Mouse (Mus musculus): ENCODE measurements around the gene Bco2.

Gene Bco2

DNA sequence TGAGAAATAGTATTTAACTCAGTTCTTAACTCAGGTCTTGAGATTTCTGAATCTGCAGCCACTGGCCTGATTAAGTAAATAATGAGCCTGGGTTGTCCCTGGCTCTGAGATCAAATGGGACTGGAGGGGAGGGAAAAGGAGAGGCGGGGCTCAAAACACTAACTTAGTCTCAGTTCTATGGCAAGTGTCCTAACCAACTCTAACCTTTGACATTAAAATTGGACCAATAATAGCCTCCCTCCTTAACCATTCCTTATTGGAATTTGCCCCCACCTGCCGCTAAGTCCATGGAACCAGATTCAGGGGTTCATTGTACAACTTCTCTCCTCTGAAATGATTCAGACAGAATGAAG, at the start of gene Bco2:
Bco2 (minus strand) TSS at position 88 of the 353 bp plus-strand sequence.
- no peak for DNase-seq

DNA sequence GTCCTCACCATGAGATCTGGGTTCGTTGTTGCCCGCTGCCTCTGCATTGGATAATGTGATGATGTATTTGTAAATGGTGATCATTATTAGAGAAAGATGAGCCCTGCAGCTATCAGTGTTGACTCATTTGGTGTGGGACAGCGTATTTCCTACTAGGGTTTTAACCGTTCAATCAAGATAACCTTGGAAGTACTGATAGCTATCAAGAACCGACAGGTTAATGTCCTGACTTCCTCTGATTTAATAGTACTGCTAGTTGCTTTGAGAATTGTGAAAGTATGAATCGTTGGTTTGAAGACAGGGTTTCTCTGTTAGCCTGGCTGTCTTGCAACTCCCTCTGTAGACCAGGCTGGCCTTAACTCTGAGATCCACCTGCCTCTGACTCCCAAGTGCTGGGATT, 49.4 kb upstream of the Bco2 start:
- no peak for DNase-seq

DNA sequence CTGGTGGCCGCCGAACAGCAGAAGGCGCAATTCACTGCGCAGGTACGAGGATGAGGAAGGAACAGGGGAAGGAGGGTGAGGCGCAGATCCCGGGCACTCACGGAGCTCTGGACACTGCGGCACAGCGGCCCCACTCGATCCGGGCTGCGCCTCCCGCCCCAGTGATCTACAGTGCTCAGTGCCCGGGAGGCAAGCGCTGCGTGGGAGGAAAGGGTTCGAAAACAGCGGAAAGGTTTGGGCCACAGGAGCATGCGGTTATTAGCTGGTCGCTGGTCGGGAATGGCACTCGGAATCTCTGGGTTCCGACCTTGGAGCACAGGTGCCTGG, 49.0 kb upstream of the Bco2 start:
- DNase-seq: no peak

DNA sequence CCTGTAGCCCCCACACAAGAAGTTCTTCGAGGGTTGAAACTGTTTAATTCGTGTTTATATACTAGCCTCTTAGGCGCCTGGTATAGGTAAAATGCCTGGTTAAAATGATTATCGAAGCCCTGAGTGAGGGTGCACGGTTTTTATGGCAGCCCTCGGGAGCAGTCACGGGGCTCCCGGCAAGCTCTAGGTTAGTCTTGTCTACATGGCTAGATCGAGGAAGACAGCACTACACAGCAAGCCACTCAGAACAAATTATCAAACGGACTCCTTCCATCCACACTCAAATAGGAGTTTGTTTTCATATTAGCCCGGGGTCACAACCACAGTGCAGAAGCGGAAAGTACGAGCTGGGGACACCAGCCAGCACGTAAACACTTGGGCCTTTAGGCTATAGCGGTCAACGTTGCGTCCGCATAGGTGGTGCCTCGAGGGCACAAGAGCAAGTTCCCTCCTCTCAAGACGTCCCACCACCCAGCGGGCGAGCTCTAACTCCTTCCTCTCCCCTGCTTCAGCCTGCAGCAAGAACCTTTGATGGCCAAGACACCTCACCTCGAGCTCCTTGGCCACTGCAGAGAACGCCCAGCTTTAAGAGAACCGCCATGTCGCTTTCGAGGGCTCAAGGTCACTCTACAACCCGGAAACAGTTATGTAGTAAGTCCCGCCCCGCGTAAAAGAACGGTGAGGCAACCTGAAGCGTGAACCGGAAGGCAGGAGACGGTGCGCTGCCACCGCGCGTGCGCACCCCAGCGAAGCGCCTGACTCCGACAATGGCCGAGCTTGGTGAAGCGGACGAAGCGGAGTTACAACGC, 48.4 kb upstream of the Bco2 start, which contains the start of the genes Sdhd and Timm8b:
Sdhd (minus strand) TSS at position 624 of the 809 bp plus-strand sequence.
Timm8b (plus strand) TSS at position 722 of the 809 bp plus-strand sequence.
- DNase-seq: peak; percentile 95 to 97

DNA sequence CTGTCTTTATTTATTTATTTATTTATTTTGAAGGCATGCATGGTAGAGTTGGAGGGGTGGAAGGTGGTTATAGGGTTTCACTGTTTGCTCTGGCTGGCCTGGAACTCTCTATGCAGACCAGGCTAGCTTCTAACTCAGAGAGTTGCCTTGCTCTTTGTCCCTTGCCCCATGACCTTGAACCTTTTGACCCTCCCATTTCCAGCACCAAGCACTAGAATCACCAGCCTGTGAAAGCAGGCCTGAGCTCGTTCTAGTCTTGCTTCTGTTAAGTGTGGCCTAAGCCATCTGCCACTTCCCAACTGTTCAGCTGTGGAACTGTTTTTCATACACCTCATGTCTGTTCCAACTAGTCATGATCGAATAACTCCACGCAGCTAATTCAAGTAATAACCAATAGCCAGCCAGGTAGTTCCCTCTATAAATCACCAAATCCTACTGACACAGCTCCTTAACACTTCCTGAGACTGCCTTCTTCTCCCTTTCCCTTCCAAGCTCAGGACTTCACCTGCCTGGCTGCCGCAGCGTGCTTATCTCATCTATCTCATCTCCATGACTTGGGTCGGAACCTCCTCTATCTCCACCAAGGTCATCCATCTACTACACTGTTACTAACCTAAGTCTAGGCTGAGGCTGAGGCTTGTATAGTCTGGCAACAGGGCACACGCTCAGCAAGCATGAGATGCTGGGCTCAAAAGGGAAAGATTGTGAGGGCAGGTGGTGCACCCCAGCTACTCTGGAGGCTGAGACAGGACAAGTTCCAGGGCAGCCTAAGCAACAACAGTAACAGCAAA, 47.3 kb upstream of the Bco2 start:
- DNase-seq: no peak

- no peak for DNase-seq
These were observed 46.6 kb upstream of the Bco2 start for GRCm38 (mm10) chr9:50601536-50601935.

DNA sequence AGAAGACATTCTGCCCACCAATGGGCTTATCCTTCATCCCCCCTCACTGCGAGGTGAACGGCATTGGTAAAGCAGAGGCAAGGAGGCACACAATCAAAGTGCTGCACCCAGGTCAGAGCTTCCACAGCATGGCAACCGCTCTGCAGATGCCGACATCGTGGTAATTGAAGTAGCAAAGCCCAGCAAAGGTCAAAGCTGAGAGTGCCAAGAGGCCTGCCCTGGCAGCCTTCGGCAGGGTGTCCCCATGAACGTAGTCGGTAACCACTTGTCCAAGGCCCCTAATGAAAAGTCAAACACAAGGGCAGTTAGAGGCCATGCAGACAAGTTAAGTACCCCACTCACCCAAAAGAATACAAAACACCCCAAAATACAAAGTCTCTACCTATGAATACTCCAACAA, 42.0 kb upstream of the Bco2 start:
- DNase-seq: no peak

- DNase-seq: no peak
These were observed 39.9 kb upstream of the Bco2 start for GRCm38 (mm10) chr9:50594794-50595417.

GRCm38 (mm10) chr9:50593544-50593943, 38.6 kb upstream of the Bco2 start:
- peak; percentile 47 to 69 for DNase-seq

DNA sequence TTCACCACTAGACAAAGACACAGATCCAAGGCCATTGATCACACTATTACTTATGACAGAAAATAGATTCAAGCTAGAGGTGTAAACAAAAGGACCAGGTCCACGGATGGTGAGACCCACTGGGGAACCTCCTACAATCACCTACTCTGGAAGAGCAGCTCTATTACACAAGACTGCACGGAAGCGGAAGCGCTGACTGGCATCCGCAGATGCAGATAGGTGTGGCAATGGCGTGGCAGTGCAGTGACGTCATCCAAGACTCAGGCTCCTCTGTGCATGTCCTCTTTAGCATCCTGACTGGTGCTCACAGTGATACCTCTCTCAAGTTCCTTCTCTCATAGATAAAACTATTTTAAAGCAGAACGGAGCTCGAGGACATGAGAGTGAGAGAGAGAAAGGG, 38.0 kb upstream of the Bco2 start:
- no peak for DNase-seq

GRCm38 (mm10) chr9:50590856-50591518, 36.0 kb upstream of the Bco2 start:
- DNase-seq: no peak

DNA sequence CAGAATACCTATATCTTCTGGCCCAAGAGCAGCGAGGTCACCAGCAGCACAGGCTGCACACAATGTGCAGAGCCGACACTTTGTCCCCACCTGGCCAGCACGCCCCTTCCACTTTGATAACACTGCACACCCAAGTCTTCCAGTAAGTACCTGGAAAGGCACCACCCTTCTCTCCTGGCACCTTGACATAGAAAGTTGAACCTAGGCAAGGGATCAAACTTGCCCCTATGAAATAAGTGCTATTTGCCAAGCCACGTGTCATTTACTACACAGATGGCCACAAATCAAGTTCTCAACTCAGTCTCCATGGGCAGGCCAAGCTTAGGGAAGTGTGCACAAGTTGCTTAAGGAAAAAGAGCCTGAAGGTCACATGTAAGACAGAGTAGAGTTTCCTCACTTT, 32.0 kb upstream of the Bco2 start:
- DNase-seq: no peak

DNA sequence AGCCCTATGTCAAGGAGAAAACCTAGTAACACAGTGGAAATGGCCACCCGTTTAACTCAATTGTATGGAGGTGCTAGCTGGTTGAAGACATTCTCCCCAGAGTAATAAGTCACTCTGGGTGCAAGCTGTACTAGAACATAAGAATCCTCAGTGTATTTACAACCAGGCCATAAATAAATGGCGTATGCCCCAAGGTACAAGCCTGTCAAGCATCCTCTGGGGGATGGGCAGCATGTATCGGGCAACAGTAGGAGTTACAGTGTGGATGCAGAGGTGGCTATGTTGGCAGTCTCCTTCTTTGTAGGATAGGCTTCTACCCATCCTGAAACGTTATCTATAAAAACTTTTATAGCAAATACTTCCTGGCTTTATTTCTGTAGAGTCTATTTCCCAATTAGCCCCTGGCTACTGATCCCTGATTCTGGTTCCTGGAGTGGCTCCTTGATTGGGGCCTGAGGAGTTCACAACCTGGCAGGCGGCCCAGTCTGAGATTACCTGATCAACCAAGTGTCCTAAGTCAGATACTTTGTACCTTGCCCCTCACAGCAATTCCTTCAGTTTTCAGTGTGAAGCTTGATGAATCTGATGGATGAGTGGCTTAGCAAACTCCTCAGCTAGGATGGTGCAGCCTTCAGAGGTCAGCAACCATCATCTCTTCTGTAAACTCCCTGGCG, 30.3 kb upstream of the Bco2 start:
- DNase-seq: no peak

DNA sequence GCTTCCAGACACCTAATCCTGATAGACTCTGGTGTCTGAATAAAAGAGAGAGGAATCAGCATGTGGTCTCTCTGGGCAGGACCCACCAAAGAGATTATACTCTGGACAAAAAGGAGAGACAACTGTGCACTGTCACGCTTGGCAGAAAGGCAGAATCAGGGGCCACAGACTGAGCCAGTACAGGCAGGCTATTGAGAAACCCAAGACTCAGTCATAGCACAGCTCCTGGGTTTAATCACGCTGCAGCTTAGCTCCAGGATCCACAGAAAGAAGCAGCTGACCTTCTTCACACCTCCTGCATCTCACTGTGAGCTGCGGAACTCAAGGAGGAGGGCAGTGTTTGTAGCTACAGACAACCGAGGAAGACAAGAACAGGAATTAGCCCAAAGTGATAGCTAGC, 25.4 kb upstream of the Bco2 start:
- no peak for DNase-seq

DNA sequence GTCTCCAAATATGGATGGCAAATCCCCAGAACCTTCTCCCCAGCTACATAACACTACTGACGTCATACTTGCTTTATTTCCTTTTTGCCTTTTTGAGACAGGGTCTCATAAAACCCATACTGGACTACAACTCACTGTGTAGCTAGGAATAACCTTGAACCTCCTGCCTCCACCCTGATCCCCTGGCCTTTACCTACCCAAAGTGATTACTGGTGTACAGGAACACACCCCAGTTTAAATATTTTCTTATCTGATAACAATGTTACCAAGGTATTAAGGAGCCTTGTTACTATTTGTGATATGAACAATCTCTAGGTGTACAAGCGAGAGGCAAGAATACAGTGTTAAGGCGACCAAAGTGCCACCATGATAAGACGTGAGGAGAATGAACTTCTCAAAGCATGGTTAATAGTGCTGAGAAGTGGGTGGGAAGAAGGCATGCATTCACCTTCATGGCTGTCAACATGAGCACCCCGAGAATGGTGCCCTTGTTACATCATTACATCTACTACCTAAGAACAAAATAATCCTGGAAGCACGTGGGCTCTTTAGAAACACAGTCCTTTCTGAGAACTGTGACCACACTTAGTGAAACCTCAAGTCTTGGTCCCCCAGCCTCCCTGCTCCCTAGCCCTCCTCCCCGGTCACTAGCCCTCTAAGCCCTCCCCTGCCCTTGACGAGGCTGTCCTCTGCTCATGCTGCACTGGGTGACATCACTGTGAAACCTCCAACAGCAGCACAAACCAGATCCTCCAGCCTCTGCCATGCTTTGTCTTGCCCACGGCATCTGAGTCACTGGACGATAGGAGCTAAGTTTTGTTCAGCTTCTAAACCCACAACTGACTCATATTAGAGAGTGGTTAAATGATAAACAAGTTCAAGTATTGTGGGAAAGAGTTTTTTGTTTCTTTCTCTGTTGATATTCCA, 14.9 kb upstream of the Bco2 start:
- no peak for DNase-seq

DNA sequence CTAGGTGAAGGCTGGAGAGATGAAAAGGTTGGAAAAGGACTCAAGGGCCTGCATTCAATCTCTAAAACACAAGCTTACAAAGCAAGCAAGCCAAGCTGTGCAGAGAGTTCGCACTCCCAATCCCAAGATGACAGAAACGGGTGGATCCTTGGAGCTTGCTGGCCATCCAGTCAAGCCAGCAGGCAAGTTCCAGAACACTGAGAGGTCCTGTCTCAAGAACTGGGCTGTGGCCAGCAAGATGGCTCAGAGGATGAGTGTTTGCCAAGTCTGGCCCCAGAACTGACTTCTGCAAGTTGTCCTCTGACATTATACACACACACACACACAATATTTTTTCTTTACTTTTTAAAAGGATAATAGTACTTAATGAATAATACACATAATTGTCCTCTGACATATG, 12.9 kb upstream of the Bco2 start:
- peak in 1 of 2 experiments; percentile 7 for DNase-seq

DNA sequence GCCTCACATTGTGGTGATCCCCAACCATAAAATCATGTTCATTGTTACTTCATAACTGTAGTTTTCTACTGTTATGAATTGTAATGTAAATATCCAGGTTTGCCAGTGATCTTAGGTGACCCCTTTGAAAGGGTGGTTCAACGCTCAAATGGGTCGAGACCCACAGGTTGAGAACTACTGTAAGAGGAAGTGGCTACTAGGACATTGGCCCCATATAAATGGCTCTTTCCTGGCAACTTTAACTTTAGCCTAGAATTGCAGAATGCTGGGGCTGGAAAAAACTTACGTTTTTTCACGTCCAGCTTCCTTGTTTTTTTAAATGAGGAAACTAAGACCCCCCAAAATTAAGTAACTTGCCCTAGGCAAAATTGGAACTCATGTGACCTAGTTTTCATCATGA, 12.4 kb upstream of the Bco2 start:
- DNase-seq: no peak

DNA sequence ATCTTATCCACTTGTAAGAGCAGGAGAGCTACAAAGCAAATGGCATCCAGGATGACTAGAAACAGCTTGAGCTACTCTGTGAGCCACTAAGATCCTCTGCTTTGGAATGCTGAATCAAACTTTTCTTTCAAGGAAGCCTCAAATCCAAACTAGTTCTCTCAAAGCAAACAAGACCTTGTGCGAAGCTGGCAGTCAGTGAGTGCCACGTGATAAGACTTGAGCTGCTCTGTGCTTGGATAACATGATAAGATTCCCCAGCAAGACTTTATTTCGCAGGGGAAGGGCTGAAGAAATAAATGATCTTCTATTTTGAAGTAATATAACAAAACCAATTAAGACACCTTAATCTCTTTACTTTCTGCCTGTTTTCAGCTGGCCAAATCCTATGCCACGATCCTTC, 11.0 kb upstream of the Bco2 start:
- no peak for DNase-seq

DNA sequence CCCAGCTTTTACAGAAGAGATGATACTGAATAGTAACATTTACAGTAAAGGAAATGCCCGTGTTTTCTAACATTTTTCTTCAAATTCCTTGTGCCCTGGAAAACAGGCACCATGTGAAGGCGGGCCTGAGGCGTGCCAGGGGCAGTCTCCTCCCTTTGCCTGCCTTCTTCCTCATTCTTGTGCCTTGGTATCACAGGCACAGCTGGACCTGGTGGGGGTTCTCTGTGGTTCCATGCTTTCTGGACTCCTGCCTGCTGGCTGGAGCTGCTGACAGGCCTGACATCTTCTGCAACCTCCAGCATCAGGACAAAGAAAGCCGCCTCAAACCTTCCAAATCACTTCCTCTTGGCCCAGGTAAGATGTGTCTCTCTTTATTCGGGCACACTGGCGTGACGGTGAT, 10.2 kb upstream of the Bco2 start:
- DNase-seq: peak; percentile 72 to 80

DNA sequence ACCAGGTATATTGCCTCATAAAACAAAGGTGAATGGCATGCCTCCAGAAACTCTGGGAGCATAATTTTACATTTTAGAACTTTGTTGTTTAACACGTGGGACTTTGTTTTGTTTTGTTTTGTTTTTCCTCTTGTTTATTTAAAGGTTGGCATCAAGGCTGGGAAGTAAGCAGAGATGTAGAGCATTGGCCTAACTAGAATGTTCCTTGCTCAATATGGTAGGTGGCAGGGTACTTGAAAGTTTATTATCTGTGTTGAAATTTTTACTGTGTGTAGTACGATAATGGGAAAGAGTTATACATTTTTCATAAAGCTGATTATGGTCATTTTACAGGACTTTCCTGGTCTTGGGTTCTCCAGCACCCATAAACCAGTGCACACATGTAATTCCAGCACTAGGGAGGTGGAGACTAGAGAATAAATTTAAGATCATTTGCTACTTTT, 7.0 kb upstream of the Bco2 start:
- no peak for DNase-seq

- DNase-seq: no peak
These were observed 6.3 kb upstream of the Bco2 start, which contains the start of gene Tex12 for GRCm38 (mm10) chr9:50561145-50561917. TSS of gene Tex12 (minus strand) at chr9:50561325.
